Mouse (Mus musculus) inflammation-experienced regulatory T-cells, adult 6 months (primary cell): ENCODE results near the gene Kdm5b. TPM values are rescaled to one million over a fixed set of nuclear protein-coding genes. Genes with fewer than 3 reads are reported as not detected.

Experiments
- ATAC-seq: one replicate; pipeline ENCODE4 v1.8.0; 2017
- polyA plus RNA-seq, 3 experiments: library from polyadenylated mRNA; unstranded; fragments of 100-300 nt; shearing (Covaris generic); gene quantifications; one replicate each; pipeline ENCODE4 v1.2.1; 2017

Gene Kdm5b
- polyA plus RNA-seq, 3 experiments from 2014 or later: 6.4 to 19.8 (median 16.5) TPM

GRCm38 (mm10) chr1:134650816-134651215 is 90.8 kb downstream of the Kdm5b start:
- ATAC-seq: no peak

GRCm38 (mm10) chr1:134651268-134651850 is 91.4 kb downstream of the Kdm5b start:
- ATAC-seq: no peak

GRCm38 (mm10) chr1:134651851-134652398 is 92.0 kb downstream of the Kdm5b start:
- ATAC-seq: no peak

GRCm38 (mm10) chr1:134653603-134654257 is 93.8 kb downstream of the Kdm5b start:
- no peak for ATAC-seq

- no peak for ATAC-seq
Observed at GRCm38 (mm10) chr1:134658841-134659240, 98.9 kb downstream of the Kdm5b start.

DNA sequence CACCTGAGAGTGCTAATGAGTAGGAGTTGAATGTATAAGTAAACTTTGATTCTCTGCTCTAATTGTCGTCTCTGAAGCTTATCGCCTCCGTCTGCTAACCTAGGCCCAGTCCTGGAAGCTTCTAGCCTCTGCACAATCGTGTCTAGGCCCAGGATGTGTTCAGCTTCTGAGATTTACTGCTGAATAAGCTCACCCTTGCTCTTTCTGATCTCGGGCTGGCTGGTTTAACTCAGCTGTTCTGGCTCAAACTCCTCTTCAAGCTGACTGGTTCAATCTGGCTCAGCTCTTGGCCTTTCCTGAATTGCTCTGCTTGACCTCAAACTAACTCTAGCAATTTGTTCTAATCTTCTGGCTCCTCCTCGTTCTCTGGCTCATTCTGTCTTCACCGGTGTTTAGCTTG is 100.2 kb downstream of the Kdm5b start:
- no peak for ATAC-seq

- ATAC-seq: no peak
Observed at GRCm38 (mm10) chr1:134671234-134672070, 111.5 kb downstream of the Kdm5b start.

DNA sequence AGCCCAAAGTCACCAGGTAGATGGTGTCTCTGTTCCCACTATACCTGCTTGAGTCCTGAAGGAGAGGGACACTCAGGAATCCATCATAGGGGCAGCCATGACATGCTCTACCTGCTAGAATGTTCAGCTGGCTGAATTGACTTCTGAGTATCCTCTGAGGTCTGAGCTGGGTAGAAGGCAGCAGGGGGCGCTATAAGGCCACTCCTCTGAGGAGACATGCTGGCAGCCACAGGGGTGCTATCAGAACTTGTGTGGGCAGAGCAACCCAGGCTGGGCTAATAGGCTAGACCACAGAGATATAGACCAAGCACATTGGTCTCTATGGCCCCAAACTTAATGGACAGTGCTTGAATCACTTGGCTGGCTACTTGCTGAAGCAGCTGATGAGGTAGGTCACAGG is 114.3 kb downstream of the Kdm5b start:
- ATAC-seq: no peak

DNA sequence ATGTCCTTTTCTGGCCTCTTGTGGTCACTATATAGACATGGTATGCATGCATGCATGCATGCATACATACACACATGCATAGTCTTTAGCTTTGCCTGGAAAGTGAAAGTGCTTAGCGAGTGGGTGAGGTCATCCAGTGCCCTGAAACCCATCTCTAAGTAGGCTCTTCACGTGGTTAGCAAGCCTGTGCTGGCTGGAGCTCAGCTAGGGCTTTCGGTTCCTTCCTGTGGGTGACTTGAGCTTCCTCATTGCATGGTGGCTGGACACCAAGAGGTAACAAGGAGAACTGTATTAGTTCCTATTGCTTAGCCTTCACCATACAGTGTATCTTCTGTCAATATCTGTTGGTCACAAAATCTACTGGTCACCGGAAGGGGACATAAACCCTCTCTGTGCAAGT is 119.5 kb downstream of the Kdm5b start:
- no peak for ATAC-seq

DNA sequence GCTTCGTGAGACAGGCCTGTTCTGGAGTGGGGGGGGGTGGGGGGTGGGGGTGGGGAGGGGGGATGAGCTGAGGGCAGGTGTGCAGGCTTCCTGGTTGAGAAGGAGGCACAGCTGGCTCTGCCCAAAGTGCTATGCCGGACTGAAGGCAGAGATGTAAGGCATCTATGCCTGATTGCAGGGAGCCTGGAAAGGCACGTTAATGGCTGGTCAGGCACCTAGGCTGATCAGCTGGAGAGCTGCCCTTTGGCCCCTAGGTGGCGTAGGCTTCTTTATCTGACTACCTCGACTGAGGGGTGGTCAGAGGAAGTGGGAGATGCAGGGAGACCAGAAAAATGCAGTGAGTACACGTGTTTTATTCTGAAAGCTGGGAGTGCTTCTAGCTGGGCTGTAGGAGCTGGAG is 120.6 kb downstream of the Kdm5b start:
- ATAC-seq: no peak

- ATAC-seq: no peak
Observed at GRCm38 (mm10) chr1:134682460-134682859, 122.5 kb downstream of the Kdm5b start.

Other genes with a start within 250 kb of the Kdm5b start
- gene Ppfia4, start 227.2 kb upstream of the Kdm5b start, polyA plus RNA-seq: 1 to 10 TPM in 1 of 3 experiments, under 1 TPM in 1, not detected in 1; 0.24 to 1.4 TPM
- gene Tmem183a, start 198.2 kb upstream of the Kdm5b start, polyA plus RNA-seq: 10 to 100 TPM; 25.8 to 26.9 (median 26.6) TPM
- gene 4933406M09Rik, start 174.2 kb upstream of the Kdm5b start, polyA plus RNA-seq: not detected
- gene Cyb5r1, start 154.6 kb upstream of the Kdm5b start, polyA plus RNA-seq: 10 to 100 TPM; 15.3 to 29.6 (median 23.0) TPM
- 10 to 100 TPM; 25.7 to 45.5 (median 33.0) TPM for gene Adipor1, start 144.8 kb upstream of the Kdm5b start, polyA plus RNA-seq
- 10 to 100 TPM in 2 of 3 experiments, 1 to 10 TPM in 1; 8.7 to 15.5 (median 12.7) TPM for gene Klhl12, start 104.6 kb upstream of the Kdm5b start, polyA plus RNA-seq
- 10 to 100 TPM; 40.2 to 42.7 (median 41.7) TPM for gene Rabif, start 65.5 kb upstream of the Kdm5b start, polyA plus RNA-seq
- not detected for gene Mgat4e, start 10.5 kb upstream of the Kdm5b start, polyA plus RNA-seq
- gene Syt2, start 86.5 kb downstream of the Kdm5b start, polyA plus RNA-seq: under 1 TPM; 0.10 to 0.44 (median 0.11) TPM